Mouse (Mus musculus) 3T3-L1 (cell line): ENCODE data around the gene Cyp2j6.
A peak's percentile ranks its signal among the peaks of the same experiment; 100 is the strongest.
"Not testable (repeated sequence)": the region's sequence is repeated elsewhere in the genome, so short reads cannot be mapped to it uniquely, and the experiment has no call there.

Experiments
- DNase-seq: peaks from one replicate; pipeline ENCODE4 v3.0.0-alpha.2; 2015; ENCODE audit warnings: low read depth, low spot score

Gene Cyp2j6

DNA sequence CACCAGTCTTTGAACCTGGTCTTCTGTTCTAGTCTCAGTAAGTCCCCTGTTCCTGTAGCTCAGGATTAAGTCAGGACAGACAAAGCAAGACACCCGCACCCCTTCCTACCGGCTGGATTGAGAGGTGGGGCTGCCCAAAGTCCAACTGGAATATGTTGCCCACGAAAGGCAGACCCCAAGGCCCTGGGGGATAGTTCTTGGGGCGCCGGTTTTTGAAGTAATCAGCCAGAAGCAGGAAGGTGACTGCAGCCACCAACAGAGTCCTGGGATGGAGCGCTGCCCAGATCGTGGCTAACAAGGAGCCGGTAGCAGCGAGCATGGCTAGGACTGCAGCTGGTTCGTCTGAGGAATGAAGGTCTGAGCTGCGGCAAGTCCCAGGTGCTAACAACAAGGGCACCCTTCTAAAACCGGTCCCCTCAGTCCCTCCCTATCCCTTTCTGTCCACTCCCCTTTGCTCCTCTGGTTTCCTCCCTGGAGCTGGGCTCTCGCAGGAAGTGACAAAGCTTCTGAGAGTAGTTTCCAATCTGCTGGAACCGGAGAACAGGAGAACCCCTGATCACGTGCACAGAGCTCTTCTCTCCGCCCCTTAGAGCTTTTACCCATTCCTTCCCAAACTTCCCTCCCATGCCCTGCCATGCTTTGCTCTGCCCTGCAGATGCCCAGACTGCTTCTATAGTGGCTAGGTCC, at the start of gene Cyp2j6:
Gene Cyp2j6 (minus strand): TSS at position 529 of the 687 bp plus-strand sequence.
- DNase-seq = peak; percentile 93

GRCm38 (mm10) chr4:96591791-96592150, 38.3 kb upstream of the Cyp2j6 start:
- DNase-seq = no peak

GRCm38 (mm10) chr4:96590911-96591790, 37.7 kb upstream of the Cyp2j6 start, which contains the start of gene Cyp2j9:
Gene Cyp2j9, minus strand, starts transcription at chr4:96591578.
- peak; percentile 87 for DNase-seq

DNA sequence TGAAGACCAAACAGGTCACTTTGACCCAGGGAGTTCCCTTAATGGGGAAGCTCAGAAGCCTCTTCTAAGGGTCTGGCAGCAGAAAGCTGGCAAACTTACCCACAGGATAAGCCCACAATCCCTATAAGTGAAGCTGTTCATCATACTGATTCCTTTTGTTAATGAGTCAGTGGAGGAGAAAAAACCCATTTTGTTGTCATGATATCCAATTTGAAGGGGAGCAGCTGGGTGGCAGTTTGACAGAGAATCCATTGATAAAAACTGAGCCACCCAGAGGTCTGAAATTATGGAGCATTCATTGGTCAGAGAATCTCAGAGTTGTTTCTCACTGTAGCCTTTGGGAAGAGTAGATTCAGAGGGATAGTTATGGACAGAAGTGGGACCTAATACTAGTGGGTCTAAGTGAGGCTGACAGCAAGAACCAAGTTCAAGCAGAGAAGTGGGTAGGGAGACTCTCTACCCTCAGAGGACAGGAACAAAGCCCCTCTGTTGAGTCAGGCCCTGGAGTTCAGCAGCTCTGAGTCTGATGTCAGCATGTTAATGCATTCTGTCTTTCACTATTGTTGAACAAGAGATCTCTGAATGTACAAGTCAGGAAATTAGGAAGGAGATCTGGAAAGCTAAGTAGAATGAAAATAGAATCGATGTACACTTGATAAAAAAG, 28.1 kb upstream of the Cyp2j6 start:
- DNase-seq = no peak

GRCm38 (mm10) chr4:96580351-96580750, 26.9 kb upstream of the Cyp2j6 start:
- not testable (repeated sequence) for DNase-seq

GRCm38 (mm10) chr4:96569442-96569841, 16.0 kb upstream of the Cyp2j6 start:
- no peak for DNase-seq

- no peak for DNase-seq
Observed at GRCm38 (mm10) chr4:96567988-96568387, 14.5 kb upstream of the Cyp2j6 start.

- no peak for DNase-seq
Observed at GRCm38 (mm10) chr4:96565808-96566207, 12.3 kb upstream of the Cyp2j6 start.

DNA sequence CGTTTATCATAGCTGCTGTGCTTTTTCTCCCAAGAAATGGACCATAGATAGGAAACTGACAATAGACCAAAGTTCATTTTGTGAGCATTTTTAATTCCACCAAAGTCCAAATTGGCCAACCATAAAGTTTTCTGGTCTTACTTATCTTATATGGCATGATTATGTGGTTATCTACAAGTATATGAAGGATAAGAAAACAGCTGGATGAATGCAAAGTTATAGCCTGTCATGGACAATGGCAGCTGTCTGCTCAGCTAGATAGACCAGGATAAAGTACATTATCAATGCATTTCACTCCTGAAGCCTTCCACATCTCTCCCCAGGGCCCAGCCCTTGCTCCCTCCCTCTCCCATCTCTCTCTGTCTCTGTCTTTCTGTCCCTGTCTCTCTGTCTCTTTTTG, 7.0 kb upstream of the Cyp2j6 start:
- DNase-seq = no peak

DNA sequence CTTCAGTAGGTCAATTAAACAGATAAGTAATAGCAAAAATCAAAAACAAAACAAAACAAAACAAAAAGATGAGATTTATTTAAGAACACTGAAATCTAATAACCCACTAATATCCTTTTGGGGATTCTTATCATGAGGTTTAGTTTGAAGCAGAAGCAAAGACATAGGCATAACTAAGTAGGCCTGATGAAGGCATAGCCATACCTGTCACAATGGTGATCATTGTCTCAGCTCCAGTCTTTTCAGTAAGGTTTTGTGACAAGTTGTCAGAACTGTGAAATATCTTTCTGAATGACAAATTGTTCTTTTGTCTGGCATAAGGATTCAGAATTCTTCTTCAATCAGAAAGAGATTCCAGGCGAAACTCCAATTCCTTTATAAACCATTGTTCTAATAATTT, 6.3 kb upstream of the Cyp2j6 start:
- DNase-seq = no peak

DNA sequence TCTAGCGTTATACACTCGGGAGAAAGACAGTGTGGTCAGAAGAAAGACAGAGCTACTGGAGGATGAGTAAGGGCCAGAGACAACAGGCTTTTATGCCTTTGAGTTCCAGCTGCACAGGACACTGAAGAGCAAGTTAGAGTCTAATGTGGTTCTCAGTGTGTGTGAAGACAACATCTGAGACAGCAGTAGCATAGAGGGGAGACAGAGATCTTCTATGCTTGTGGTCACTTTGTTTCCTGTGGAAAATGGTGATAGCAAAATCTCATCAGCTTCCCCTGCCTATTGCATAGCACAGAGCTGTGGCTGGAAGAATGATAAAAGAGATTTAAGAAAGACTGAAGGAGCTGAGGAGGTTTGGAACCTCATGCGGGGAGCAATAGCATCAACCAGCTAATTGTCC, 1.8 kb downstream of the Cyp2j6 start:
- DNase-seq = no peak

DNA sequence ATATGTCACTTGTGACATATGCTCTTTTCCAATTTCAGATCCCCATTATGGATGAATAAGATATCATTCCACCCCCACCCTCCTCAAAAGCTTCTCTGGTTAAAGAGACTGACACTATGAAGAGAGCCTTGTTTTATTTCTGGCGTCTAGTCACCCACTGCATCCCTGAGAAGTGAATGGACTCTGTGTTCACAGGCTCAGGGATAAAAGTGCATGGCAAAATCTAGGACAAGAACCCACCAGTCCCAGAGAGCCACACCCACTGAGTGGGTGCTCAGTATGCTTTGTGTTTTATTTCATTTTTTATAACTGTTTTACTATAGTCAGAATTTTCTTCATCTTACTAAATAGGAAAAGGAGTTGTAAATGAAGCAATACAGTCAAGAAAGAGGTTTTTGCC, 7.5 kb downstream of the Cyp2j6 start:
- no peak for DNase-seq

- peak; percentile 20 for DNase-seq
Observed at GRCm38 (mm10) chr4:96525772-96526171, 27.7 kb downstream of the Cyp2j6 start.

DNA sequence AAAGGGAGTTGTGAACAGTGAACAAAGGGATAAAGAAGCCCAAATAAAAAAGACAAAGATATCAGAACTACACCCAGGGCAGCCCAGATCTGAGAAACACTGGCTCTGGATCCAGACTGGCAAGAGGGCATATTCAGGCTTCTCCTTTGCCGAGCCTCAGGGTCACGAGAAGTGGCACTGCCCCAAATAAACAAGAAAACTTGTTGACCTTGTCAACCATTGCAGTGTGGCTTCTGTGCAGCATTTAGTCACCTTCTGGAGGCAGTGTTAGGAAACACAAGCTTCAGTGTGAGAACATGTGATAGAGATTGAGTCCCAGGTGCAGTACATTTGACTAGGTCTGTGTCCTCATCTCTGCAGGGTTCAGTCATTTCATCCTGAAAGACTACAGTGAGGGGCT, 31.2 kb downstream of the Cyp2j6 start:
- no peak for DNase-seq

GRCm38 (mm10) chr4:96510083-96510482, 43.4 kb downstream of the Cyp2j6 start:
- no peak for DNase-seq

- DNase-seq = no peak
Observed at GRCm38 (mm10) chr4:96507286-96507685, 46.2 kb downstream of the Cyp2j6 start, which contains the start of gene Cyp2j8. Gene Cyp2j8, minus strand, starts transcription at chr4:96507386.
